Mouse (Mus musculus) mammary gland, adult 2 months (tissue): ENCODE data around the gene Rarg. TPM values are rescaled to one million over a fixed set of nuclear protein-coding genes. Genes with fewer than 3 reads are reported as not detected.

Experiments used
- polyA plus RNA-seq: library from polyadenylated mRNA; depleted of rRNA; stranded (reverse); fragments of >200 nt; gene quantifications from 2 replicates; pipeline ENCODE4 v1.2.3, GENCODE M21; 2012; ENCODE audit warnings: low replicate concordance; rRNA removed

Rarg gene
- 62.7 and 82.3 TPM in 2 replicates for polyA plus RNA-seq

DNA sequence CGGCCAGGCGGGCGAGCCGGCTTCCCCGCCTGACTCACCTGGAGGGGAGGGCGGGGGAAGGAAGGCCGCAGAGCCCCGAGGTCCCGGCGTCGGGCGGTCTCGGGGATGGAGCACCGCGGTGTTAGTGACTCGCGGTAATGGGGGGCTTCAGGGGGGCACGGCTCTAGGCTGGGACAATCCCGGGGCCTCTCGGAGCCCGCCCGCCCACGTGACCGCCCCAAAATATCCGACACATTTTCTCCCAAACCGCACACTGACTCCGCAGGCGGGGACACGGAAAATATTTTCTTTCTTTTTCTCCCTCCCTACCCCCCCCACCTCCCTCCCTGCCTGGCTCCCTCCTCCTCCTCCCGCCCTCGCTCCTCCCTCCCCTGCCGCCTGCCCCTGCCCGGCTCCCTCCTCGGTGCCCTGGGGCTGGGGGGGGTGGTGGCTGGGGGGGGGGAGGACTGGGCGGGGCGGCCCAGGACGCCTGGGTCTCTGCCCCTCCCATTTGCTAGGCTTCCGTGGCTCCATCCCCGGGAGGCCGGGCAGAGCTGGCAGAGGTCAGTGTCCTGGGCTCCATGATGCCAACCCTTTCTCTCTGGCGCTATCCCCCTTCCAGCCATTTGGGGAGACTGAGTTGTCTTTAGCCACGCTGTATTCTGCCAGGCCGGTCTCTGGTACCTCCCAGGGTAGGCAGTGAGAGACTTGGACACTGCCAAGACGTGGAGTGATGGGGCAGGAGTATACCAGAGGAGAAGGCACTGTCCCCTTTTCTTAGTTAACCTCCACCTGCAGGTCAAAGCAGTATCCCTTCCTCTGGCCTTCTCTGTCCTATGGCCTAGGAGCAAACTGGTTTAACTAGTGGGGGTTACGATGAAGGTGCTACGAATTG lies at the start of gene Rarg:
Rarg (minus strand) TSS at position 316 of the 874 bp plus-strand sequence.

DNA sequence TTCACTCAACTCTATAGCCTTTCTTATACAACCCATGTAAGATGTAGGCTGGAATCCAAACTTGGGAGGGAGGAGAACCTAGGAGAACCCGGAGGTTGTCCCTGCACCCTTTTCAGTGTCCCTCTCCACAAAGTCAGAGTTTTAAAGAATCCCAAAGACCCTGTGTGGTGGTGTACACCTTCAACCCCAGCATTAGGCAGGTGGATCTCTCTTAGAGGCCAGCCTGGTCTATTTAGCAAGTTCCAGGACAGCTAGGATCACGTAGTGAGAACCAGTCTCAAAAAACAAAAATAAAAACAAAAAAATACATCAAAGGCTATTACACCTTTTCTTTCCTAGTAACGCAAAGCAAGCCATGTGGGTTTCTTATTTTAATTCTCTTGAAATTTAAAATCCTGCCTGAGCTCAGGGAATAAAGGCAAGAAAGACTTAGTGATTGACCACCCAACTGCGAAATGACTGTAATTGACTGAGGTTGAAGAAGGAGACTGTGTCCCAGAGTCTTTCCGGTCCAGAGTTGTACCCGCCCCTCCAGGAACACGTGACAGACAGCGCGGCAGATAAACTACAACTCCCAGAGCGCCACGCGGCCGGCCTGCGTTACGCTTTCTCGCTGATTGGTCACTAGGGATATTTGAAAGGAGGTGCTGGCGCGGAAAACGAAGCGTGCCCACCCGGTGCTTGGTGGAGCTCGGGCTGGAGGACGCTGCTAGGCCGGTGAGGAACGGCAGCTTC lies 38.5 kb upstream of the Rarg start, which contains the start of gene Espl1:
Espl1 (plus strand) TSS at position 634 of the 735 bp plus-strand sequence.

GRCm38 (mm10) chr15:102279092-102279782 lies 21.9 kb upstream of the Rarg start, which contains the start of gene Mfsd5:
TSS of gene Mfsd5 (plus strand) at chr15:102279454.

DNA sequence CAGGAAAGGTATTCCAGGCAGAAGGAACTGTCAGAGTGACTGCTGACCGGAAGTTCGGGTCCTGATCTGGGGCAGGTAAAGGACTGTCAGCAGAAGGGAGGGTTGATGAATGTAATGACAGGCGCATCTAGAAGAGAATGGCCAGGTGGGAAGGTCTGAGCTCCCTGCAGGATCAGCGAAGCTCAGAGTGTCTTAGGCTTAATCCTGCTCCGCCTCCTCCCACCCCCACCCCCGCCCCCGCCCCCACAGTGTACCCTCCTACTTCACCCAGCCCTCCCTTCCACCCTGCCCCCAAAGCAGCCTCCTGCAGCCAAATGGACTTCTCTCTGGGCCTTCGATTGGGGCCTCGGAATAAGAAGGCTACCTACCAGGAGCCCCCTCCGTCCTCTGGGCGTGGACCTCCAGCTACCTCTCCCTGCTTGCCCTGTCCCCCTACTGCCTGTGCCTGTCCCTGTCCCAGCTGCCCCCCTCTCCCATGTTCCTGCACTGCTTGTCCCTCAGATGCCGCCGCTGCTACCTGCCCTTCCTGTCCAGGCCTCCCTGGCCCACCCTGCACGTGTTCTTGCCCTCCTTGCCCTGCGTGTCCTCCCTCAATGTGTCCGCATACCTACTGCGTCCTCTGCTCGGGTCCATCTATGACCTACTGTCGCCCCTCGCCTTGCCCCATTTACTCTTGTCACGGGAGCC lies 13.1 kb upstream of the Rarg start, which contains the start of gene Gm9918:
Gm9918 (plus strand) TSS at position 290 of the 687 bp plus-strand sequence.

GRCm38 (mm10) chr15:102231748-102232147 lies 25.6 kb downstream of the Rarg start, which contains the start of gene Itgb7:
TSS of gene Itgb7 (minus strand) at chr15:102231944.

DNA sequence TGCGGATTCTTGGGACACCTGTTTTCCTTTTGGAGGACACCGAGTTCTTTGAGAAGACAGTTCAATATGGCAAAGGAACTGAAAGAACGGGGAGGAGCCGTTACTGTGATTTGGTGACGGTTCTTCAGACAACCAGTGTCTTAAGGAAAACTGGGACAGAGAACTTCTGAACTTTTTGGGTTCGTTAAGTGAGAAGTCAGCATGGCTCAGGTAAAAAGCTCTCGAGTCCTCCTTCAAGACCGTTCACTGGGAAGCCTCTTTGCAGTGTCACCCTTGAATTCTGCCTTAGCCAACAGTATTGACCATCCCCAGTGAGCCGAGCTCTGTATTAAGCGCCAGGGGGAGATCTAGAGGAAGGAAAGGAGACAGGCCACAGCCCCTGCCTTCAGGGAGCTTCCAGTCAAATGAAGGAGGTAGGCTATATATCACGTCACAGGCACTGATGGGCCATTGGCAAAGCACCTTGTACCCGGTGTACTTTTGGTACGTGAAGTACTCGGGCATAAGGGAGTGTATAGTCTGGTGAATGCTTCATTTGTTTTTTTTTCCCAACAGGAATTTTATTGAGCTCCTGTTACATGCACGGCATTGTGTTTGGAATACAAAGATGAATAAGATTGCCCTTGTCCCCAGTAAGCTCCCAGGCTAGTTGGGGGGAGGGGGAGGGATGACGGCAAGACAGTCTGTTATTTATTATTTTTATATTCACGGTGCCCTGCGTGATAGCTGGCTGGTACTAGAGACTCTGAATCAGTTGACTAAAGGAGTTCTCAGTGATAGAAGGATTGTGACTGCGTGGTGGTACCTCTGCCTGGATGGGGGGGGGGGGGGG lies 52.4 kb downstream of the Rarg start, which contains the start of gene Csad:
Csad (minus strand) TSS at position 51 of the 832 bp plus-strand sequence.

GRCm38 (mm10) chr15:102202971-102203834 lies 54.1 kb downstream of the Rarg start, which contains the start of gene Zfp740:
TSS of gene Zfp740 (plus strand) at chr15:102203249.

Other genes starting within 250 kb of the Rarg start
- 200 and 262 TPM in 2 replicates for gene Krt18, start 229.3 kb downstream of the Rarg start, polyA plus RNA-seq
- gene Eif4b, start 183.7 kb downstream of the Rarg start, polyA plus RNA-seq = 45.8 and 64.3 TPM in 2 replicates
- gene Tns2, start 157.1 kb downstream of the Rarg start, polyA plus RNA-seq = 109 and 137 TPM in 2 replicates
- 34.5 and 35.3 TPM in 2 replicates for gene Spryd3, start 121.3 kb downstream of the Rarg start, polyA plus RNA-seq
- gene Igfbp6, start 113.2 kb downstream of the Rarg start, polyA plus RNA-seq = 247 and 395 TPM in 2 replicates
- gene Soat2, start 107.0 kb downstream of the Rarg start, polyA plus RNA-seq = 0.95 and 1.1 TPM in 2 replicates
- gene Zfp740, start 54.3 kb downstream of the Rarg start, polyA plus RNA-seq = 24.1 and 33.0 TPM in 2 replicates
- 310 and 374 TPM in 2 replicates for gene Csad, start 52.8 kb downstream of the Rarg start, polyA plus RNA-seq
- 54.5 and 78.5 TPM in 2 replicates for gene Itgb7, start 25.6 kb downstream of the Rarg start, polyA plus RNA-seq
- 0.20 and 0.32 TPM in 2 replicates for gene Gm9918, start 13.0 kb upstream of the Rarg start, polyA plus RNA-seq
- gene Mfsd5, start 21.9 kb upstream of the Rarg start, polyA plus RNA-seq = 117 and 134 TPM in 2 replicates
- gene Espl1, start 38.7 kb upstream of the Rarg start, polyA plus RNA-seq = 2.8 and 2.9 TPM in 2 replicates
- 50.1 and 98.8 TPM in 2 replicates for gene Pfdn5, start 68.6 kb upstream of the Rarg start, polyA plus RNA-seq
- 57.4 and 61.0 TPM in 2 replicates for gene Myg1, start 74.2 kb upstream of the Rarg start, polyA plus RNA-seq
- 47.2 and 52.8 TPM in 2 replicates for gene Aaas, start 93.3 kb upstream of the Rarg start, polyA plus RNA-seq
- 0.20 and 0.33 TPM in 2 replicates for gene Sp7, start 109.7 kb upstream of the Rarg start, polyA plus RNA-seq
- 19.4 and 25.9 TPM in 2 replicates for gene Sp1, start 148.6 kb upstream of the Rarg start, polyA plus RNA-seq
- gene Amhr2, start 187.8 kb upstream of the Rarg start, polyA plus RNA-seq = 3.6 and 6.7 TPM in 2 replicates
- gene Prr13, start 201.5 kb upstream of the Rarg start, polyA plus RNA-seq = 198 and 203 TPM in 2 replicates
- 437 and 514 TPM in 2 replicates for gene Pcbp2, start 213.0 kb upstream of the Rarg start, polyA plus RNA-seq
- not detected in 2 replicates for gene Gm10337, start 246.2 kb upstream of the Rarg start, polyA plus RNA-seq